Mouse (Mus musculus) lung, postnatal 25 days (tissue): ENCODE results near the gene Npc1l1.

Source experiments
- DNase-seq: peaks from one replicate; pipeline ENCODE4 v3.0.0; 2022; ENCODE audit warnings: low spot score

Gene Npc1l1

DNA sequence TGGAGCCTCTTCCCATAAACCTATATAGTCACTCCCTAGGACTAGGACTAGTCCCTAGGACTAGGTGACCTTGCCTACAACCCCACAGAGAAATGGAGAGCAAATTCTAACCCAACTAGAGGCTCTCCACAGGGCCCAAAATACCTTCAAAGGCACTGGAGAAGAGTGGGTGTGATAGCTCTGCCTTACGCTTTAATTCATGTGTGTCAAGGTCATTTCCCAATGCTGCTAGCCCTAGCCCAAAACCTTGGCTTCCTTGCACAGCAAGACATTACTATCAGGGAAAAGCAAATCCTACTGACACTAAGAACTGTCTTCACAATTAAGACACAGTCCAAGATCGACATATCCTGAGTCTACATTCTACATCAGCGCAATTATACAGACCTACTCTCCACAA lies 66.9 kb downstream of the Npc1l1 start:
- DNase-seq: no peak

DNA sequence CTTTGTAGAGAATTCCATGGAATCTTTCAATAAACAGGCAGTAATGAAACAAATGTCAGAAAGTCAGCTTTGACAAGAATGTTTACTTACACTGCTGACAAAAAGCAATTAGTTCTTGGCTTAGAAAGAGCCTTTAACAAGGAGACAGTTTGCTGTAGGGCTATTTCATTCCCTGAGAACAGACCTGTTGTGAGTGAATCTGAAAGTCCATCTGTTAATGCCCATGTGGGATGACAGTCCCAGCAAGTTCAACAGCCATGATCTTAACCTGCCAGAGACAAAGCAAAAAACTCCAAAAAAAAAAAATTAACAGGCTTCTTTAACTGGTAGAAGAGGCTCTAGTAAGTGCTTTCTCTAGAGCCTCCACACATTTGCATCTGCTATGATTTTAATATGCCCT lies 68.4 kb downstream of the Npc1l1 start:
- DNase-seq: no peak
